Mouse (Mus musculus) olfactory bulb, adult 2 months (tissue): Measurements from ENCODE around the gene Tom1l2.

ENCODE experiments used
- CTCF ChIP-seq: fragments of 200-500 bp; IDR thresholded peaks from 2 replicates; pipeline ENCODE4 v1.5.1; 2012; ENCODE audit warnings: low read depth, mild to moderate bottlenecking, low read length, moderate library complexity; ENCODE audit not compliant: insufficient read depth
- POLR2A ChIP-seq: fragments of 200-500 bp; IDR thresholded peaks from 2 replicates; pipeline ENCODE4 v1.6.1; 2012; ENCODE audit warnings: mild to moderate bottlenecking, low read depth, low read length, moderate library complexity; ENCODE audit not compliant: insufficient read depth

DNA sequence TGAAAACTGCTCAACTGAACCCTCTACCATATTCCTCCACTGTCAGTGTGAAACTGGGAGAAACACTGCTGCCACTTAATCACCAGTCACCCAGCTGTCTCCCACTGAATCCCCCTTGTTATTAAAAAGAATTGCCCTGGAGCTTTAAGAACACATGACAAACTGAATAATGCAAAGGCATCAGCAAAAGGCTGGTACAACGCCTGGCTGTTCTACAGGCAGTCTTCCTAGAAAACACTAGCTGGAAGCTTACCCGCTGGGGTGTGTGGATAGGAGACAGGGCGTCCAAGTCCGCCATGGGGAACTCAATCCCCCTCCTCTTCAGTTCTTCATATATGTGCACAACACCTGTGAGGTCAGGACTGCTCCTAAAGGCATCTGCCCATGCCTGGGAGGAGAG is 90.3 kb downstream of the Tom1l2 start:
- TF ChIP-seq CTCF (no peak), POLR2A (no peak)
